Mouse (Mus musculus) hindbrain, embryonic 15.5 days (tissue): ENCODE results near the gene Slc2a1. TPM values are rescaled to one million over a fixed set of nuclear protein-coding genes. Genes with fewer than 3 reads are reported as not detected.
A peak's percentile ranks its signal among the peaks of the same experiment; 100 is the strongest.

Source experiments
- ATAC-seq: fragments of 200-750 bp; cut with Nextera tagmentation; 2 replicates; pipeline ENCODE4 v1.8.0; 2017; ENCODE audit warnings: low read depth, moderate number of reproducible peaks, moderate TSS enrichment; ENCODE audit not compliant: low FRiP score
- H3K27ac ChIP-seq: fragments of 300-500 bp; sonication (generic); replicated peaks from 2 replicates; pipeline ENCODE4 v1.5.1; 2015; ENCODE audit warnings: mild to moderate bottlenecking, inconsistent platforms
- H3K27me3 ChIP-seq: fragments of 300-500 bp; sonication (generic); 2 replicates; pipeline ENCODE4 v1.6.1; 2015; ENCODE audit warnings: control low read depth, inconsistent platforms
- H3K36me3 ChIP-seq: fragments of 300-500 bp; sonication (generic); 2 replicates; pipeline ENCODE4 v1.6.1; 2015; ENCODE audit warnings: control low read depth, inconsistent platforms
- H3K4me1 ChIP-seq: fragments of 300-500 bp; sonication (generic); replicated peaks from 2 replicates; pipeline ENCODE4 v1.6.1; 2015; ENCODE audit warnings: control low read depth, inconsistent platforms
- H3K4me2 ChIP-seq: fragments of 300-500 bp; sonication (generic); 2 replicates; pipeline ENCODE4 v1.6.1; 2015; ENCODE audit warnings: moderate library complexity, mild to moderate bottlenecking, inconsistent platforms
- H3K4me3 ChIP-seq: fragments of 300-500 bp; sonication (generic); 2 replicates; pipeline ENCODE4 v1.5.1; 2015; ENCODE audit warnings: mild to moderate bottlenecking, inconsistent platforms
- H3K9ac ChIP-seq: fragments of 300-500 bp; sonication (generic); 2 replicates; pipeline ENCODE4 v1.6.1; 2015; ENCODE audit warnings: inconsistent platforms
- H3K9me3 ChIP-seq: fragments of 300-500 bp; sonication (generic); 2 replicates; pipeline ENCODE4 v1.6.1; 2016; ENCODE audit warnings: control low read depth, inconsistent platforms
- WGBS: fragments of 180-500 bp; shearing (Covaris S2); methylation state at CpG from one replicate; pipeline ENCODE4 v1.1.7; 2015; 5-methylcytosine and 5-hydroxymethylcytosine counted together
- polyA plus RNA-seq: library from polyadenylated mRNA; unstranded; fragments of >200 nt; fragmentation: Nextera tagmentation; extraction: Ambion mirVana; gene quantifications from 2 replicates; pipeline ENCODE4 v1.2.1, GENCODE M21; 2015

Slc2a1 gene
- polyA plus RNA-seq, 1 experiment from 2014 or later, result 89.6 TPM

- H3K36me3 ChIP-seq, result peaks cover 16% of the 10 kb centered on the region
- 0 out of 2 replicates have a peak overlapping the region, but pooled peaks have one; percentile 7 for H3K9ac ChIP-seq
- H3K4me1 ChIP-seq, result peaks cover 14% of the 10 kb centered on the region
- H3K9me3 ChIP-seq, result no peaks in the 10 kb centered on the region
- H3K27me3 ChIP-seq, result no peaks in the 10 kb centered on the region
- peak overlapping the region; percentile 53 for H3K4me2 ChIP-seq
- peak; percentile 94 for ATAC-seq
- H3K4me3 ChIP-seq, result peak overlapping the region; percentile 27
- 9% methylated on average over 18 of the region's 18 CpGs for WGBS
- H3K27ac ChIP-seq, result peak overlapping the region; percentile 66
Measured at GRCm38 (mm10) chr4:119138171-119138570, 29.7 kb downstream of the Slc2a1 start.

GRCm38 (mm10) chr4:119138776-119139175, 30.3 kb downstream of the Slc2a1 start:
- H3K4me3 ChIP-seq, result peak overlapping the region; percentile 27
- peak overlapping the region; percentile 53; the same call in 1 of the 2 replicates for H3K27ac ChIP-seq
- no peaks in the 10 kb centered on the region for H3K27me3 ChIP-seq
- 41% methylated on average over 8 of the region's 8 CpGs for WGBS
- peak overlapping the region; percentile 53 for H3K4me2 ChIP-seq
- no peaks in the 10 kb centered on the region for H3K9me3 ChIP-seq
- ATAC-seq, result no peak
- H3K4me1 ChIP-seq, result peaks cover 14% of the 10 kb centered on the region
- H3K36me3 ChIP-seq, result peaks cover 16% of the 10 kb centered on the region
- H3K9ac ChIP-seq, result no peak overlapping the region

- H3K4me2 ChIP-seq, result no peak overlapping the region
- H3K27ac ChIP-seq, result no peak overlapping the region
- peaks cover 14% of the 10 kb centered on the region for H3K4me1 ChIP-seq
- H3K4me3 ChIP-seq, result no peak overlapping the region
- 49% methylated on average over 3 of the region's 3 CpGs for WGBS
- no peak for ATAC-seq
- peaks cover 10% of the 10 kb centered on the region for H3K36me3 ChIP-seq
- no peak overlapping the region for H3K9ac ChIP-seq
- H3K27me3 ChIP-seq, result no peaks in the 10 kb centered on the region
- no peaks in the 10 kb centered on the region for H3K9me3 ChIP-seq
Measured at GRCm38 (mm10) chr4:119140126-119140525, 31.6 kb downstream of the Slc2a1 start.

- WGBS, result 46% methylated on average over 10 of the region's 10 CpGs
- Histone ChIP-seq H3K4me2 (no peak overlapping the region), H3K4me1 (peaks cover 14% of the 10 kb centered on the region), H3K27me3 (no peaks in the 10 kb centered on the region), H3K9ac (no peak overlapping the region), H3K36me3 (peaks cover 6% of the 10 kb centered on the region), H3K27ac (no peak overlapping the region), H3K9me3 (no peaks in the 10 kb centered on the region), H3K4me3 (no peak overlapping the region)
- no peak for ATAC-seq
Measured at GRCm38 (mm10) chr4:119141191-119141590, 32.7 kb downstream of the Slc2a1 start.

- 27% methylated on average over 24 of the region's 24 CpGs for WGBS
- peak overlapping the region; percentile 17; the same call in 1 of the 2 replicates for H3K9ac ChIP-seq
- H3K27ac ChIP-seq, result peak overlapping the region; percentile 74
Measured at GRCm38 (mm10) chr4:119142230-119142871, 33.8 kb downstream of the Slc2a1 start.

GRCm38 (mm10) chr4:119146816-119147215, 38.3 kb downstream of the Slc2a1 start:
- H3K27me3 ChIP-seq, result no peaks in the 10 kb centered on the region
- ATAC-seq, result no peak
- no peaks in the 10 kb centered on the region for H3K36me3 ChIP-seq
- no peaks in the 10 kb centered on the region for H3K9me3 ChIP-seq
- no peak overlapping the region for H3K27ac ChIP-seq
- H3K9ac ChIP-seq, result no peak overlapping the region
- H3K4me1 ChIP-seq, result 0 out of 2 replicates have a peak, but pooled peaks cover 5% of the 10 kb centered on the region
- no peak overlapping the region for H3K4me3 ChIP-seq
- H3K4me2 ChIP-seq, result no peak overlapping the region
- WGBS, result 93% methylated on average over 7 of the region's 7 CpGs

More at GRCm38 (mm10) chr4:119142230-119142871, 33.8 kb downstream of the Slc2a1 start:
- Histone ChIP-seq H3K4me2 (peak overlapping the region; percentile 57), H3K36me3 (no peaks in the 10 kb centered on the region), H3K4me3 (peak overlapping the region; percentile 30), H3K4me1 (peaks cover 14% of the 10 kb centered on the region), H3K27me3 (no peaks in the 10 kb centered on the region), H3K9me3 (no peaks in the 10 kb centered on the region)
- peak; percentile 76 for ATAC-seq

- no peak for ATAC-seq
- H3K4me3 ChIP-seq, result no peak overlapping the region
- H3K4me1 ChIP-seq, result 0 out of 2 replicates have a peak, but pooled peaks cover 5% of the 10 kb centered on the region
- H3K9me3 ChIP-seq, result no peaks in the 10 kb centered on the region
- H3K36me3 ChIP-seq, result no peaks in the 10 kb centered on the region
- H3K9ac ChIP-seq, result no peak overlapping the region
- WGBS, result 92% methylated on average over 5 of the region's 5 CpGs
- H3K27me3 ChIP-seq, result no peaks in the 10 kb centered on the region
- no peak overlapping the region for H3K4me2 ChIP-seq
- no peak overlapping the region for H3K27ac ChIP-seq
Measured at GRCm38 (mm10) chr4:119147347-119147746, 38.8 kb downstream of the Slc2a1 start.

- Histone ChIP-seq H3K4me3 (no peak overlapping the region), H3K27ac (no peak overlapping the region), H3K4me2 (no peak overlapping the region), H3K9ac (no peak overlapping the region), H3K4me1 (no peaks in the 10 kb centered on the region), H3K9me3 (no peaks in the 10 kb centered on the region), H3K36me3 (no peaks in the 10 kb centered on the region), H3K27me3 (no peaks in the 10 kb centered on the region)
- no peak for ATAC-seq
- 92% methylated on average over 11 of the region's 11 CpGs for WGBS
Measured at GRCm38 (mm10) chr4:119148741-119149140, 40.2 kb downstream of the Slc2a1 start.

- Histone ChIP-seq H3K27ac (no peak overlapping the region), H3K4me3 (no peak overlapping the region), H3K4me1 (no peaks in the 10 kb centered on the region), H3K9me3 (no peaks in the 10 kb centered on the region), H3K27me3 (no peaks in the 10 kb centered on the region), H3K36me3 (no peaks in the 10 kb centered on the region), H3K9ac (no peak overlapping the region), H3K4me2 (no peak overlapping the region)
- ATAC-seq, result no peak
- WGBS, result 26% methylated on average over 2 of the region's 2 CpGs
Measured at GRCm38 (mm10) chr4:119157186-119157585, 48.7 kb downstream of the Slc2a1 start.

GRCm38 (mm10) chr4:119157891-119158290, 49.4 kb downstream of the Slc2a1 start:
- no peak overlapping the region for H3K27ac ChIP-seq

GRCm38 (mm10) chr4:119161358-119161757, 52.8 kb downstream of the Slc2a1 start:
- no peaks in the 10 kb centered on the region for H3K4me1 ChIP-seq
- no peaks in the 10 kb centered on the region for H3K27me3 ChIP-seq
- no peaks in the 10 kb centered on the region for H3K9me3 ChIP-seq
- no peaks in the 10 kb centered on the region for H3K36me3 ChIP-seq
- H3K9ac ChIP-seq, result no peak overlapping the region
- no peak for ATAC-seq
- no peak overlapping the region for H3K4me2 ChIP-seq
- H3K4me3 ChIP-seq, result no peak overlapping the region
- no peak overlapping the region for H3K27ac ChIP-seq
- 81% methylated on average over 3 of the region's 3 CpGs for WGBS

More at GRCm38 (mm10) chr4:119157891-119158290, 49.4 kb downstream of the Slc2a1 start:
- no peaks in the 10 kb centered on the region for H3K9me3 ChIP-seq
- no peak overlapping the region for H3K4me3 ChIP-seq
- whole genome bisulfite sequencing, result 82% methylated on average over 5 of the region's 5 CpGs
- H3K9ac ChIP-seq, result no peak overlapping the region
- H3K4me2 ChIP-seq, result no peak overlapping the region
- no peak for ATAC-seq
- H3K4me1 ChIP-seq, result no peaks in the 10 kb centered on the region
- H3K27me3 ChIP-seq, result no peaks in the 10 kb centered on the region
- H3K36me3 ChIP-seq, result no peaks in the 10 kb centered on the region

GRCm38 (mm10) chr4:119162990-119163389, 54.5 kb downstream of the Slc2a1 start:
- 77% methylated on average over 4 of the region's 4 CpGs for WGBS
- Histone ChIP-seq H3K36me3 (no peaks in the 10 kb centered on the region), H3K27ac (no peak overlapping the region), H3K27me3 (no peaks in the 10 kb centered on the region), H3K4me2 (no peak overlapping the region), H3K4me3 (no peak overlapping the region), H3K4me1 (no peaks in the 10 kb centered on the region), H3K9me3 (no peaks in the 10 kb centered on the region), H3K9ac (no peak overlapping the region)
- ATAC-seq, result no peak
